Mouse (Mus musculus): ENCODE results near the gene Lpgat1.

DNA sequence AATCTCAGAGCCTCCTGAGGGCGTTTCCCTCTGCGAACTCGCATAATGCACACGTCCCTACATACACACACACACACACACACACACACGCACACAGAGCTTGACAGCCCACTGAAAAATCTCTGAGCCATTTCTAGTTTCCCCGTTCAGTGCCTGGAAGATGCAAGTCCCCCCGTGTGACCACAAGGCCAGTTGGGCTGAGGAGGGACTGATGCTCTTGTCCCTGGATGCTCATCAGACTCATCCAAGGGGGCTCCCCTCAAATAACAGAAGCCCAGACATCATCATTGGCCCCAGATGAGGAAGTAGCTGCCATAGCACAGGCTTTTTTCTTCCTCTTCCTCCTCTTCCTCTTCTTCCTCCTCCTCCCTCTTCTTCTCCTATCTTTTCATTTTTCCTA, 90.3 kb downstream of the Lpgat1 start:
- TF ChIP-seq CTCF (conservative IDR thresholded peaks at IDR 0.05 in 1 of 2, IDR thresholded peaks at IDR 0.05 in 1 of 2; ENCODE audit: low read depth in 2 of 2, low read length in 2 of 2) (no peak), POLR2A (IDR thresholded peaks at IDR 0.05; ENCODE audit: low read depth, low read length) (no peak), GABPA (IDR thresholded peaks at IDR 0.05; ENCODE audit: insufficient replicate concordance, low read depth, low read length) (no peak), EP300 (IDR thresholded peaks at IDR 0.05; ENCODE audit: low read length) (no peak), MEF2A (IDR thresholded peaks at IDR 0.05; ENCODE audit: borderline replicate concordance, low read depth, low read length) (no peak), CHD2 (IDR thresholded peaks at IDR 0.05; ENCODE audit: low read length) (no peak), ETS1 (conservative IDR thresholded peaks at IDR 0.05; ENCODE audit: low read depth, low read length) (no peak), UBTF (IDR thresholded peaks at IDR 0.05; ENCODE audit: low read depth, low read length) (no peak), USF1 (IDR thresholded peaks at IDR 0.05; ENCODE audit: low read depth, low read length) (no peak), ZMIZ1 (IDR thresholded peaks at IDR 0.05; ENCODE audit: low read depth, low read length) (no peak), MAX (IDR thresholded peaks at IDR 0.05; ENCODE audit: low read length) (no peak), JUN (IDR thresholded peaks at IDR 0.05; ENCODE audit: insufficient read depth, low read depth, low read length) (no peak), RAD21 (IDR thresholded peaks at IDR 0.05; ENCODE audit: low read depth, low read length) (no peak)

Measured in CH12.LX (cell line).